Mouse (Mus musculus) MEL (cell line): ENCODE data around the gene Tssk3. TPM values are rescaled to one million over a fixed set of nuclear protein-coding genes. Genes with fewer than 3 reads are reported as not detected.

ENCODE experiments used
- DNase-seq: peaks from one replicate; pipeline ENCODE4 v3.0.0; 2011; ENCODE audit warnings: low read depth, low spot score
- H3K27ac ChIP-seq: 2 replicates; pipeline ENCODE4 v1.5.1; 2012; ENCODE audit warnings: low read depth, mild to moderate bottlenecking, control low read depth, low read length, moderate library complexity; ENCODE audit not compliant: control insufficient read depth
- H3K27me3 ChIP-seq, 2 experiments: fragments of 150-350 bp in 1 of 2; sonication (generic) in 1 of 2; 2 replicates each; pipeline ENCODE4 v1.6.1; 2012; ENCODE audit warnings: low read length in 2 of 2, mild to moderate bottlenecking in 2 of 2, improper control_type of control experiment in 1 of 2, moderate library complexity in 1 of 2; ENCODE audit not compliant: insufficient read depth in 2 of 2, control insufficient read depth in 1 of 2
- H3K36me3 ChIP-seq, 2 experiments: 2 replicates each; pipeline ENCODE4 v1.6.1; 2012 to 2014; ENCODE audit warnings: low read length in 2 of 2, improper control_type of control experiment in 1 of 2, inconsistent platforms in 1 of 2, mild to moderate bottlenecking in 1 of 2; ENCODE audit not compliant: insufficient read depth in 2 of 2, control insufficient read depth in 1 of 2
- H3K4me1 ChIP-seq, 2 experiments: fragments of 150-350 bp in 1 of 2; sonication (generic) in 1 of 2; 2 replicates each; pipeline ENCODE4 v1.6.1; 2012; ENCODE audit warnings: low read length in 2 of 2, improper control_type of control experiment in 1 of 2, mild to moderate bottlenecking in 1 of 2; ENCODE audit not compliant: insufficient read depth in 2 of 2, control insufficient read depth in 1 of 2
- H3K4me3 ChIP-seq, 2 experiments: fragments of 150-350 bp in 1 of 2; sonication (generic) in 1 of 2; 2 replicates each; pipeline ENCODE4 v1.5.1; 2012; ENCODE audit warnings: low read depth in 2 of 2, low read length in 2 of 2, mild to moderate bottlenecking in 2 of 2, moderate library complexity in 2 of 2, control low read depth in 1 of 2, improper control_type of control experiment in 1 of 2; ENCODE audit not compliant: control insufficient read depth in 1 of 2, insufficient read depth in 1 of 2
- H3K79me2 ChIP-seq: 2 replicates; pipeline ENCODE4 v1.6.1; 2012; ENCODE audit warnings: mild to moderate bottlenecking, low read length, moderate library complexity; ENCODE audit not compliant: control insufficient read depth, poor library complexity, insufficient read depth
- H3K9ac ChIP-seq: 2 replicates; pipeline ENCODE4 v1.6.1; 2012; ENCODE audit warnings: low read depth, mild to moderate bottlenecking, control low read depth, low read length, moderate library complexity; ENCODE audit not compliant: control insufficient read depth, poor library complexity, severe bottlenecking
- H3K9me3 ChIP-seq: fragments of 150-350 bp; sonication (generic); replicated peaks from 2 replicates; pipeline ENCODE4 v1.6.1; 2012; ENCODE audit warnings: mild to moderate bottlenecking, low read length, improper control_type of control experiment, moderate library complexity; ENCODE audit not compliant: insufficient read depth
- CHD1 ChIP-seq: IDR thresholded peaks from 2 replicates; pipeline ENCODE4 v1.6.1; 2012; ENCODE audit warnings: low read depth, mild to moderate bottlenecking, inconsistent platforms, low read length, improper control_type of control experiment
- CTCF ChIP-seq, 3 experiments: IDR thresholded peaks in 2 of 3; conservative IDR thresholded peaks in 1 of 3; 2 replicates each; pipeline ENCODE4 v1.5.1; 2011 to 2012; ENCODE audit warnings: low read length in 3 of 3, low read depth in 2 of 3, mild to moderate bottlenecking in 2 of 3, improper control_type of control experiment in 1 of 3, inconsistent platforms in 1 of 3, mixed read lengths in 1 of 3, moderate library complexity in 1 of 3; ENCODE audit not compliant: control insufficient read depth in 1 of 3, insufficient read depth in 1 of 3, poor library complexity in 1 of 3, severe bottlenecking in 1 of 3
- E2F4 ChIP-seq: IDR thresholded peaks from 2 replicates; pipeline ENCODE4 v1.6.1; 2011; ENCODE audit warnings: low read depth, low read length, improper control_type of control experiment, borderline replicate concordance
- ELF1 ChIP-seq: IDR thresholded peaks from 2 replicates; pipeline ENCODE4 v1.6.1; 2014; ENCODE audit warnings: low read depth, mild to moderate bottlenecking, inconsistent platforms, low read length, improper control_type of control experiment, moderate library complexity
- GATA1 ChIP-seq: IDR thresholded peaks from 2 replicates; pipeline ENCODE4 v1.6.1; 2011; ENCODE audit warnings: low read depth, low read length, improper control_type of control experiment
- HCFC1 ChIP-seq: IDR thresholded peaks from 2 replicates; pipeline ENCODE4 v1.6.1; 2012; ENCODE audit warnings: low read depth, mild to moderate bottlenecking, inconsistent platforms, low read length, improper control_type of control experiment, moderate library complexity
- MAFK ChIP-seq: IDR thresholded peaks from 2 replicates; pipeline ENCODE4 v1.6.1; 2011; ENCODE audit warnings: low read depth, mild to moderate bottlenecking, low read length, improper control_type of control experiment, borderline replicate concordance
- MAZ ChIP-seq: IDR thresholded peaks from 2 replicates; pipeline ENCODE4 v1.6.1; 2012; ENCODE audit warnings: low read depth, mild to moderate bottlenecking, inconsistent platforms, low read length, improper control_type of control experiment
- MXI1 ChIP-seq: IDR thresholded peaks from 2 replicates; pipeline ENCODE4 v1.6.1; 2011; ENCODE audit warnings: mild to moderate bottlenecking, low read depth, low read length, improper control_type of control experiment
- MYC ChIP-seq: IDR thresholded peaks from 2 replicates; pipeline ENCODE4 v1.6.1; 2011; ENCODE audit warnings: low read depth, mild to moderate bottlenecking, low read length, improper control_type of control experiment, moderate library complexity
- NELFE ChIP-seq: IDR thresholded peaks from 2 replicates; pipeline ENCODE4 v1.6.1; 2011; ENCODE audit warnings: low read depth, low read length, improper control_type of control experiment
- NRF1 ChIP-seq: IDR thresholded peaks from 2 replicates; pipeline ENCODE4 v1.6.1; 2014; ENCODE audit warnings: low read depth, mild to moderate bottlenecking, inconsistent platforms, low read length, improper control_type of control experiment, moderate library complexity; ENCODE audit not compliant: poor library complexity, insufficient read depth, severe bottlenecking
- POLR2A ChIP-seq, 2 experiments: IDR thresholded peaks; 2 replicates each; pipeline ENCODE4 v1.6.1; 2011 to 2012; ENCODE audit warnings: low read length in 2 of 2, mild to moderate bottlenecking in 2 of 2, control low read depth in 1 of 2, improper control_type of control experiment in 1 of 2, low read depth in 1 of 2, moderate library complexity in 1 of 2; ENCODE audit not compliant: control insufficient read depth in 1 of 2, insufficient read depth in 1 of 2, poor library complexity in 1 of 2
- POLR2AphosphoS5 ChIP-seq: IDR thresholded peaks from 2 replicates; pipeline ENCODE4 v1.6.1; 2012; ENCODE audit warnings: low read depth, borderline replicate concordance, mild to moderate bottlenecking, inconsistent platforms, low read length, moderate library complexity, mixed read lengths
- TBP ChIP-seq: IDR thresholded peaks from 2 replicates; pipeline ENCODE4 v1.8.0; 2011; ENCODE audit warnings: low read depth, low read length, improper control_type of control experiment
- TCF12 ChIP-seq: IDR thresholded peaks from 2 replicates; pipeline ENCODE4 v1.6.1; 2014; ENCODE audit warnings: low read depth, mild to moderate bottlenecking, inconsistent platforms, low read length, improper control_type of control experiment, moderate library complexity
- USF2 ChIP-seq, 2 experiments: IDR thresholded peaks; 2 replicates each; pipeline ENCODE4 v1.6.1; 2011 to 2012; ENCODE audit warnings: improper control_type of control experiment in 2 of 2, low read length in 2 of 2, borderline replicate concordance in 1 of 2, inconsistent platforms in 1 of 2, low read depth in 1 of 2, mild to moderate bottlenecking in 1 of 2; ENCODE audit not compliant: insufficient read depth in 1 of 2
- ZKSCAN1 ChIP-seq: IDR thresholded peaks from 2 replicates; pipeline ENCODE4 v1.6.1; 2012; ENCODE audit warnings: low read depth, mild to moderate bottlenecking, inconsistent platforms, low read length, improper control_type of control experiment, moderate library complexity
- ZNF384 ChIP-seq: IDR thresholded peaks from 2 replicates; pipeline ENCODE4 v1.6.1; 2012; ENCODE audit warnings: low read depth, mild to moderate bottlenecking, inconsistent platforms, low read length, improper control_type of control experiment
- polyA plus RNA-seq, 2 experiments: library from polyadenylated mRNA; stranded (reverse) in 1 of 2; unstranded in 1 of 2; fragments of >175 nt in 1 of 2; fragments of >200 nt in 1 of 2; gene quantifications; 2 replicates each; pipeline versions ENCODE4 v1.2.1 to v1.2.4; 2012; ENCODE audit warnings: low replicate concordance in 2 of 2, low read depth in 1 of 2; ENCODE audit not compliant: insufficient read length in 2 of 2, insufficient read depth in 1 of 2, missing spikeins in 1 of 2
- total RNA-seq: library from RNA; depleted of rRNA; stranded (reverse); fragments of 300-350 nt; gene quantifications from 2 replicates; pipeline ENCODE4 v1.2.3, GENCODE M21; 2012

Gene Tssk3
- total and polyA plus RNA-seq, 3 experiments, result not detected

DNA sequence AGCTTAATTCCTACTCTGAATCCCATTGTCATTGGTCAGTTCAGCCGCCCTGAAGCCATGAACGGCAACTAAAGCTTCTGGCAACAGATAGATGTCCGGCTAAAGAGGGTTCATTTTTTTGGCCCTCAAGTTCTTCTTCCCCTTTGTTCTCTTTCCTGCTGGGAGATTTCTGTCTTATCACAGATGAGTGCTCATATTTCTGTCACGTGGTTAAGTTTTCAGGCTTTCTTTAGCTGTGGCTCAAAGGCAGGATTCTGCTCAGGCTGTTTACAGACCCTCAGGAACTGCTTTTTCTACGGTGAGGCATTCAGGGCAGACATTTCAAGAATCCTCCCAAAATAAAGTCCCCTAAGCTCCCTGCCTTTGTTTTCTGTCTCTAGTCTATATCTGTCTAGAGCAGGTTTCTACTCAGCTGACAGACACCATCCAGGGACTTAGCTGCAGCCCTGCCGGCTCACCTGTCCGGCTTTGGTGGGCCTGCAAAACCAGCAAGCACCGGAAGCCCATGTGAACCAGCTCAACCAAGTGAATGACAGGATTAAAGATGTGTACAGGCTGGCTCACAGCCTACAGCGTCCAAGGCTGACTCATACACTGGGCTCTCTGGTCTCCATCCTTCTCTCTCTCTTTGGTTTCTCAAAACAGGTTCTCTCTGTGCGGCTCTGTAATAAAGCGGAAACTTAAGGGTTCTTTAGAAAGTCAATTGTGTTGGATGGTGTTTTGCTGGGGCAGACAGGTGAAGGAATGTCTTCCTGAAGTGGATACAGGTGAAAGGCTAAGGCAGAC is 42.9 kb downstream of the Tssk3 start (continued):
- TF ChIP-seq ELF1 (no peak), NELFE (no peak)

DNA sequence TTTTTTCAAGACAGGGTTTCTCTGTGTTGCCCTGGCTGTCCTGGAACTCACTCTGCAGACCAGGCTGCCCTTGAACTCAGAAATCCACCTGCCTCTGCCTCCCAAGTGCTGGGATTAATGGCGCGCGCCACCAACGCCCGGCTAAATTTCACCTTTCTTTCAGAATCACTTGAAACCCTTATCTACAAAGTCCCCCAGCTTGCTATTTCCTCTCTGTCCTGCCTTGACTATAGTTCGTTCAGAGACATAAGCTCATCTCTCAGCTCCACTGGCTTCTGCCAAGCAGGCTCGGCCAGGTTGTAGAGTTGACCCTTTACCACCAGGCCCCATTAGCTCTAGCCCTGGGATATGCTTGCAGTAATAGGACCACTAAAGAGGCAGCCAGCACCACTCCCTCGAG is 43.5 kb downstream of the Tssk3 start:
- Histone ChIP-seq H3K27me3 (peaks cover 2% of the 10 kb centered on the region in 2 experiments; a peak in 1 of 4 replicates), H3K9ac (peak overlapping the region; percentile 47), H3K4me1 (peaks cover 7 to 33% of the 10 kb centered on the region in 2 experiments), H3K9me3 (no peaks in the 10 kb centered on the region), H3K27ac (peak overlapping the region; percentile 76), H3K79me2 (no peaks in the 10 kb centered on the region), H3K4me3 (peak overlapping the region; percentile 35 to 55), H3K36me3 (peaks cover 0 to 14% of the 10 kb centered on the region in 2 experiments; a peak in 2 of 4 replicates)
- DNase-seq, result peak; percentile 70
- no peak for TF ChIP-seq CHD1
- no peak for TF ChIP-seq MAFK
- TF ChIP-seq TCF12, result 0 out of 2 replicates have a peak, but pooled peaks have one; percentile 23
- peak; percentile 85 for TF ChIP-seq TBP

DNA sequence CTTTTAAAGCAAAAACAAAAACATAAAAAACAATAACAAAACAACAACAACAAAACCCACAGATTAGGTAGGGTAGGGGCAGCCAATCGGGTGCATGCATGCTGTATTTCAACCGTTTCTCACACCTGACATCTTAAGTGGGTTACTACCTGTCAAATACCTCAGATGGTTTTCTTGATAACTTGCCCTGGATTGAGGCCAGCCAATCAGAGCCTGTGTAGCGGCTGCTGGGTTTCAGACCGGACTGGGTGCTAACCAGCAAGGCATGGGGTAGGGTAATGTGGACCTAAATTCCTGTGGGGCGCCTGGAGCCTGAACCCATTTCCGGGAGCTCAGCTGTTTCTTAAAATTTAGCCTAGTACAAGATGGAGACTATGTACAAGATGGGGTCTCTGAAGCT is 49.7 kb downstream of the Tssk3 start:
- Histone ChIP-seq H3K79me2 (no peaks in the 10 kb centered on the region), H3K27me3 (peaks cover 4% of the 10 kb centered on the region in 2 experiments; a peak in 3 of 4 replicates)

DNA sequence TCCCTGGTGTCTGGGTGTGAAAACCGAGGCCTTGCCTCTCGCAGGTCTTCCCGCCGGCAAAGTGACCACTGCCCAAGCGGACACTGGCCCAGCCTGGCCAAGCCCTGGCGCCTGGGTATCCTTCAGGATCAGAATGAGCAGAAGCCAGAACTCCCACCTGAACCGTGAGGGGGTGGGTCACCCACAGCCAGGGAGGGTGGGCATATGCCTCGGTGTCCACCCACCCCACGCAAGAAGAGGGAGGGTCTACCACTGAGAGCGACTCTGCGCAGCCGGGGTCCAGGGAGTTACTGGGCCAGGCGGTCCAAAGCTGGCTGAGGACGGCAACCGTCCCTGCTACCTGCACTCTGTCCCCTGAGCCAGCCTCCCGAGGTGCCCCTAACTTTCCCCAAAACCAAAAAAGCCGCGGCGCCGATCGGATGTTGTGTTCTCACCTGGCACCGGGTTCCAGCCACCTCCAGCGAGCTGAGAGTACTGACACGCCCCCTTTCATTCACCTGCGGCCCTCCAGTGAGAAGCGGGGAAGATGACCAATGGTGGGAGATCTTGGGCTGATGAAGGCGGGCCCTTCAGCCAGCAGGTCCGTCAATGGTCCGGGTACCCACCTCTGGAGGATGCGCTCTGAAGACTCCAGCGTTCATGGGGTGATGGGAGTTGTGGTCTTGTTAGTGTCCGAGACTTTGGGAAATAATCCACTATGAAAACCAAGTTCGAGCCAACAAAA is 50.3 kb downstream of the Tssk3 start, which contains the start of gene Zbtb8b:
TSS of gene Zbtb8b (minus strand) at position 514 of the 724 bp plus-strand sequence.
- Histone ChIP-seq H3K9ac (no peak within 1 kb of the TSS), H3K9me3 (no peaks in the 10 kb centered on the region), H3K27ac (no peak within 1 kb of the TSS), H3K4me1 (peaks cover 2 to 3% of the 10 kb centered on the region in 2 experiments; a peak in 2 of 4 replicates), H3K4me3 (no peak within 1 kb of the TSS), H3K36me3 (no peaks in the 10 kb centered on the region), H3K79me2 (no peaks in the 10 kb centered on the region), H3K27me3 (peaks cover 4% of the 10 kb centered on the region in 2 experiments; a peak in 3 of 4 replicates)
- DNase-seq, result no peak
- no peak for TF ChIP-seq TBP
- no peak for TF ChIP-seq ZKSCAN1
- no peak for TF ChIP-seq USF2 (IDR thresholded peaks at IDR 0.05; ENCODE audit: borderline replicate concordance in 1 of 2, insufficient read depth in 1 of 2, low read depth in 1 of 2, low read length in 2 of 2)
- peak in 1 of 2 experiments; percentile 37; a peak in 1 of 4 replicates for TF ChIP-seq POLR2A (IDR thresholded peaks at IDR 0.05; ENCODE audit: control insufficient read depth in 1 of 2, insufficient read depth in 1 of 2, low read depth in 1 of 2, low read length in 2 of 2, poor library complexity in 1 of 2)
- TF ChIP-seq E2F4, result no peak
- TF ChIP-seq MAZ, result no peak
- no peak for TF ChIP-seq POLR2AphosphoS5
- TF ChIP-seq CTCF (IDR thresholded peaks at IDR 0.05 in 2 of 3, conservative IDR thresholded peaks at IDR 0.05 in 1 of 3; ENCODE audit: control insufficient read depth in 1 of 3, insufficient read depth in 1 of 3, low read depth in 2 of 3, low read length in 3 of 3, poor library complexity in 1 of 3, severe bottlenecking in 1 of 3), result no peak

More for the DNA sequence above, 49.7 kb downstream of the Tssk3 start:
- Histone ChIP-seq H3K4me1 (peaks cover 5 to 8% of the 10 kb centered on the region in 2 experiments; a peak in 3 of 4 replicates), H3K4me3 (no peak overlapping the region), H3K9me3 (no peaks in the 10 kb centered on the region), H3K27ac (no peak overlapping the region), H3K9ac (no peak overlapping the region), H3K36me3 (peaks cover 0 to 5% of the 10 kb centered on the region in 2 experiments; a peak in 1 of 4 replicates)
- DNase-seq, result no peak
- TF ChIP-seq ZNF384 (no peak), HCFC1 (no peak), MXI1 (no peak), CTCF (IDR thresholded peaks at IDR 0.05 in 2 of 3, conservative IDR thresholded peaks at IDR 0.05 in 1 of 3; ENCODE audit: control insufficient read depth in 1 of 3, insufficient read depth in 1 of 3, low read depth in 2 of 3, low read length in 3 of 3, poor library complexity in 1 of 3, severe bottlenecking in 1 of 3) (no peak), GATA1 (no peak), TCF12 (no peak), MYC (no peak), NRF1 (no peak)
